Mouse (Mus musculus) Patski (cell line): ENCODE measurements around the gene Hipk4. TPM values are rescaled to one million over a fixed set of nuclear protein-coding genes. Genes with fewer than 3 reads are reported as not detected.

ENCODE experiments used
- ATAC-seq: fragments of 100-300 bp; one replicate; pipeline ENCODE4 v1.8.0; 2021
- CTCF ChIA-PET: fragments of 350-600 bp; sonication (Branson Sonifier 250); formaldehyde crosslinking; loops from one replicate; lab custom pipeline; 2022; ENCODE audit warnings: inconsistent platforms; lab: Charles Lee
- POLR2A ChIA-PET: fragments of 350-600 bp; sonication (Branson Sonifier 250); formaldehyde crosslinking; loops from one replicate; lab custom pipeline; 2022; ENCODE audit warnings: antibody characterized with exemption, inconsistent platforms; lab: Charles Lee
- DNase-seq: peaks from one replicate; pipeline ENCODE4 v3.0.0-alpha.2; 2011; ENCODE audit warnings: low read depth, low spot score
- H3K27me3 ChIP-seq: fragments of 371-371 bp; one replicate; pipeline ENCODE4 v1.5.1; 2021
- CTCF ChIP-seq: fragments of 100-300 bp; IDR thresholded peaks from one replicate; pipeline ENCODE4 v1.5.1; 2021
- in situ Hi-C: fragments of 300-500 bp; cut with MboI; formaldehyde crosslinking; loops from 3 replicates; pipeline ENCODE4 v1.11.1; 2018; ENCODE audit warnings: low pct_unique_long_range_greater_than_20kb, mixed read lengths
- polyA plus RNA-seq: library from polyadenylated mRNA; unstranded; gene quantifications from one replicate; pipeline ENCODE4 v1.2.3, GENCODE M21; 2021

Hipk4 gene
- polyA plus RNA-seq, 1 experiment from 2014 or later = 0.95 TPM

DNA sequence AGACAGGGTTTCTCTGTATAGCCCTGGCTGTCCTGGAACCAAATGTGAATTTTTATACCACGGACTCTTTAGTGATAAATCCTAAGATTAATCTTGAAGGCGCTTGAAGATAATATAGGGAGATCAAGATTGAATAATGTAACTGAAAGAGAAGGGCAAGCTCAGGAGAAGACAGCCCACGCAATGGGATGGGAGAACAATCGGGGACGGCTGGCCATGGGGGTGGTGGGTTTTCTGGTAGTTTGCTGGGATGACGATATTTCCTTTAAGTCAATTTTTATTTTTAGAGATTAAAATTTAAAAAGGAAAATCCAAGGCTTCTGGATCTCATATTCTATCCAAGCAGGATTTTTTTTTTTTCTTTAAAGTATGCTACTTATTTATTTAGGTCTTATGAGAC, 20.0 kb downstream of the Hipk4 start:
- ATAC-seq = no peak
- ChIA-PET CTCF (interaction anchor here (1.3 kb wide), 1 partner anchor 56 kb away, joined by 5 read pairs; no protein-coding TSS in a partner anchor), POLR2A (interaction anchor here (0.7 to 1.5 kb wide), 2 partner anchors 11 to 262 kb away, joined by 3 read pairs; no protein-coding TSS in a partner anchor)
- no peak for TF ChIP-seq CTCF
- no peaks in the 10 kb centered on the region for H3K27me3 ChIP-seq
- DNase-seq = no peak
- in situ Hi-C loops = no loop called here

DNA sequence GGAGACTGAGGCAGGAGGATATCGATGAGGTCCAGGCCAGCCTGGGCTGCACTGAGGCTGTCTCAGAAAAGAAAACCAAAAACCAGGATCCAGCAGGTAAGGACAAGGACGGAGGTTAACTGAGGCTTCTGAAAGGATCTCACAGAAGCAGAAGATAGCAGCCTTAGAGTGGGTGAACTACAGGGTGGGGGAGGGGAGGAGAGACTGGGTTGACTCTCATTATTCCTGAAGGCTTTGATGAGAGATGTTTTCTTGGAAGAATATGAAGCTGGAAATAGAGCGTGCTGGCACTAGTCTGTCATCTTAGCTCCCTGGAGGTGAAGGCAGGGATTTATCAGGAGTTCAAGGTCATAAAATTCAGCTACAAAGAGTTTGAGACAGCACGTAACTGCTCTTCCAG, 20.8 kb downstream of the Hipk4 start:
- ChIA-PET CTCF (no interaction called here), POLR2A (interaction anchor here (0.7 to 1.5 kb wide), 2 partner anchors 10 to 262 kb away, joined by 3 read pairs; no protein-coding TSS in a partner anchor)
- TF ChIP-seq CTCF = no peak
- no peak for DNase-seq
- no peaks in the 10 kb centered on the region for H3K27me3 ChIP-seq
- in situ Hi-C loops = no loop called here
- ATAC-seq = no peak

GRCm38 (mm10) chr7:27544675-27545370, 21.8 kb downstream of the Hipk4 start:
- no peak for TF ChIP-seq CTCF
- ChIA-PET POLR2A (interaction anchor here (0.6 kb wide), 1 partner anchor 32 kb away, joined by 3 read pairs; no protein-coding TSS in a partner anchor), CTCF (no interaction called here)
- DNase-seq (no peak), ATAC-seq (no peak)
- in situ Hi-C loops = no loop called here
- no peaks in the 10 kb centered on the region for H3K27me3 ChIP-seq

DNA sequence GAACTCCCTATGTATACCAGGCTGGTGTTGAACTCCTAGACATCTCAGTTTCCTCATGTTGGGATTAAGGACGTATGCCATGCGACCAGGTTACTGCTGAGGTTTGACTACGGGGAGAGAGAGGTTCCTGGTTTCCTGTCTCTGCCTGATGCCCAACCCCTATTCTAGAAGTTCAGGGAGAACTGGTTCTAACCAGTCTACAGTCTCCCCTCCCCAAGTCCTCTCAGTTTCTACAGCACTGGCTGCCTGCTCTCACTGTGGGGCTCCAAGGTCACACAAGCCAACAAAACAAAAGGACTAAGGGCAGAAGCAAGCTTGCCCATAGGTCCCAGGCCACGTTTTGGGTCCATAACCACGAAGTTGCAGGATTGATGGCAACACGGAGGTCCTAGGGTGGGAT, 26.5 kb downstream of the Hipk4 start:
- in situ Hi-C loops = no loop called here
- no peak for TF ChIP-seq CTCF
- CTCF ChIA-PET = interaction anchor here (2.7 kb wide), 1 partner anchor 23 kb away, joined by 10 read pairs; no protein-coding TSS in a partner anchor
- H3K27me3 ChIP-seq = no peaks in the 10 kb centered on the region
- no peak for DNase-seq
- POLR2A ChIA-PET = no interaction called here
- no peak for ATAC-seq

DNA sequence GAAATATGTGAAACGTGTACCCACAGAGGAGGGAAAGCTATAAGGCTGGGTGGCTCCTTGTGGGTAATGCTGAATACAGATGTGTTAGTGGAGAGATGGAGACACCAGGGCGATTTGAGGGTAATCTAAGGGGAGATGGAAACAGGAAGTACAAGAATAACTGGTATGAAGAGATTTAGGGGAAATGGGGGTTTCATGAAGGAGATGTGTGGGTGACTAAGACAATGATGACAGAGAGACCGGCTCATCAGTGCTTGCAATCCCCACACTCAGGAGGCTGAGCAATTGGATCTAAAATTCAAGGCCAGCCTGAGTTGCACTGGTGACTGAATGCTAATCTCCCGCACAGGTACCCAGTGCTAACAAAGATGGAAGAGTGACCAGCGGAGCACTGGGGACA, 29.0 kb downstream of the Hipk4 start:
- DNase-seq (no peak), ATAC-seq (no peak)
- no peak for TF ChIP-seq CTCF
- ChIA-PET CTCF (interaction anchor here (2.7 kb wide), 1 partner anchor 25 kb away, joined by 10 read pairs; no protein-coding TSS in a partner anchor), POLR2A (interaction anchor here (1.1 kb wide), 1 partner anchor 10 kb away, joined by 3 read pairs; no protein-coding TSS in a partner anchor)
- in situ Hi-C loops = no loop called here
- no peaks in the 10 kb centered on the region for H3K27me3 ChIP-seq

GRCm38 (mm10) chr7:27552931-27553513, 30.0 kb downstream of the Hipk4 start, which contains the start of the genes Pld3 and 2310022A10Rik:
Gene Pld3, minus strand, starts transcription at chr7:27553218.
Gene 2310022A10Rik, plus strand, starts transcription at chr7:27553233.
- peak; percentile 99 for ATAC-seq
- peak; percentile 63 for DNase-seq
- POLR2A ChIA-PET = interaction anchor here (0.9 to 1.0 kb wide), 2 partner anchors 9 to 27 kb away, joined by 3 read pairs; no protein-coding TSS in a partner anchor
- in situ Hi-C loops = no loop called here
- no peaks in the 10 kb centered on the region for H3K27me3 ChIP-seq
- TF ChIP-seq CTCF = no peak
- CTCF ChIA-PET = interaction anchor here (0.8 kb wide), 1 partner anchor 45 kb away, joined by 3 read pairs; no protein-coding TSS in a partner anchor

GRCm38 (mm10) chr7:27560291-27560887, 37.3 kb downstream of the Hipk4 start:
- no peak for DNase-seq
- CTCF ChIA-PET = interaction anchor here (1.0 kb wide), 1 partner anchor 21 kb away, joined by 3 read pairs; no protein-coding TSS in a partner anchor
- H3K27me3 ChIP-seq = no peaks in the 10 kb centered on the region
- ATAC-seq = no peak
- POLR2A ChIA-PET = interaction anchor here (0.6 kb wide), 1 partner anchor 1033 kb away, joined by 3 read pairs; no protein-coding TSS in a partner anchor
- TF ChIP-seq CTCF = no peak
- in situ Hi-C loops = no loop called here

DNA sequence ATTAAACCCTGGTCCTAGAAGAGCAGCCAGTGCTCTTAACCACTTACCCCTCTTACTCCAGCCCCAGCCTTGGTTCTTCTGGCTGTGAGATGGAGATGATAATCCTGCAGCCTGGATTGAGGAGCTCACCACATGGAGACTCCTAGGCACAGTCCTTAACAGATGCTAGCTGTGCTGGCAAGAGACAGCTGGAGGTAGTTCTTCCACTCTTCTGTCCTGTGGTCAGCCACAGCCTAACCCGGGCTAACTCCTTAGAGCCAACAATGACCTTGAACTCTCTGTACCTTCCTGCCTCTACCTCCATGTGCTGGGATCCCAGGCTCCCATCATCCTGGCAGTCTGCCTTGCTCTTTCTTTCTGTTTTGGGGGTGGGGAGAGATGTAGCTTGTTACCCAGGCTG, 37.9 kb downstream of the Hipk4 start:
- CTCF ChIA-PET = no interaction called here
- in situ Hi-C loops = no loop called here
- H3K27me3 ChIP-seq = no peaks in the 10 kb centered on the region
- POLR2A ChIA-PET = interaction anchor here (0.6 kb wide), 1 partner anchor 1033 kb away, joined by 3 read pairs; no protein-coding TSS in a partner anchor
- no peak for DNase-seq
- TF ChIP-seq CTCF = no peak
- ATAC-seq = no peak

DNA sequence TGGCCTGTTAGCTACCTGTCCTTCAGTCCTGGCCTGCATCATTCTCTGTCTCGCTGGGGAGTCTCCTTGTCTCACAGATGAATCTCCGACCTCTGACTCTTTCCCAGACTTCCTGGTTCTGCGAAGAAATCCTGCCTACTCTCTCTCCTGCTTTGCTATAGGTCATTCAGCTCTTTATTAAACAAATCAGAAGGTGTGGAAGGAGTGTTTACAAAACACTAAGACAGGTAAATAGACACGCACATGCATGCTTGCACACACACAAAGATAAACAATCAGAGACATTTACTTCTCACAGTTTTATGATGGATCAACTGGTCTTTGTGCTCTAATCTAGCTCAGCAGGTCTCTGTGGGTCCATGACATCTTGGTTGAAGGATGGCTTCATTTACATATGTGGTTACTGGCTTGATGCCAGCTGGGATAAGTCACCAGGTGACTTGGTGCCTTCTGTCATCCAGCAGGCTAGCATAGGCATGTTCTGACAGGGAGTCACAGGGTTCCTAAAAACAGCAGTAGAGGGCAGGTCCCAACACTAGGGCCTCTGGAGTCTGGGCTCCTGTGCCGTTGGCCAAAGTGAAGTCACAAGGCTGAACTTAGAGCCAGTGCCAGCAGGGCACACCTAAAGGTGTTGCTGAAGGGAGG, 46.6 kb downstream of the Hipk4 start:
- ATAC-seq = peak; percentile 41
- POLR2A ChIA-PET = no interaction called here
- DNase-seq = no peak

GRCm38 (mm10) chr7:27572133-27572532, 49.1 kb downstream of the Hipk4 start:
- no peak for ATAC-seq
- H3K27me3 ChIP-seq = no peaks in the 10 kb centered on the region
- no peak for DNase-seq
- in situ Hi-C loops = no loop called here
- no peak for TF ChIP-seq CTCF
- ChIA-PET POLR2A (no interaction called here), CTCF (no interaction called here)

More for the DNA sequence above, 46.6 kb downstream of the Hipk4 start:
- TF ChIP-seq CTCF = no peak
- no peaks in the 10 kb centered on the region for H3K27me3 ChIP-seq
- CTCF ChIA-PET = interaction anchor here (1.3 kb wide), 1 partner anchor 15 kb away, joined by 4 read pairs; no protein-coding TSS in a partner anchor
- in situ Hi-C loops = no loop called here
